ENCODE assay signal across 9 mouse cellular contexts in the genomic region with DNA sequence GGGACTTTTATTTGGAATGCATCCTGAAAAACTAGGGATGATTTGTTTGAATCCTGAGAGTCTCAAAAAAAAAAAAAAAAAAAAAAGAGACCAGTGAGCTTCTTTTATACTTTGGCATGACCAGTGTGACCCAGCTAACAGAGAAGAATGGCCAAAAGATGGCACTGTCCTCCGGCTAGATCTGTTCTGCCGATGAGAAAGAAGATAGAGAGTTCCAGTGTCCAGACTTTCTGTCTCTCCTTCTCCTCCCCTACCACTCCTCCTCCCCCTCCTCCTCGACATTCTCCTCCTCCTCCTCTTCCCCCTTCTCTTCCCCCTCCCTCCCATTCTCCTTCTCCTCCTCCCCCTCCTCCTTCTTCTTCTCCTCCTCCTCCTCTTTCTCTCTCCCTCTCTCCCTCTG.
DNase-seq lines count a peak whose midpoint lies in the region; ATAC-seq and TF ChIP-seq lines count a peak whose summit lies in the region.
"Had no signal": no experiment of that assay in that cellular context is flagged by ENCODE, and none has a peak within 500 bp of the region (broad histone marks: within the 10 kb centered on the region; RNA-seq: fewer than 3 reads in every experiment).

No protein-coding gene starts in this region.

- H3K9ac ChIP-seq in hindbrain, postnatal 0 days (replicated peaks; ENCODE audit: low read length), result no peak overlapping the region
- no peak overlapping the region for H3K9ac ChIP-seq in hindbrain, embryonic 11.5 days (ENCODE audit: low read depth, low read length)
- no peak overlapping the region for H3K9ac ChIP-seq in kidney, embryonic 15.5 days
- H3K9ac ChIP-seq in neural tube, embryonic 15.5 days (replicated peaks), result no peak overlapping the region
- no peak overlapping the region for H3K9ac ChIP-seq in forebrain, embryonic 12.5 days
- H3K9ac ChIP-seq: limb, embryonic 15.5 days had no signal

- no peaks in the 10 kb centered on the region for H3K36me3 ChIP-seq in hindbrain, postnatal 0 days (ENCODE audit: insufficient read depth, low read length)
- H3K36me3 ChIP-seq in hindbrain, embryonic 11.5 days (ENCODE audit: control insufficient read depth, insufficient read depth, low read length), result no peaks in the 10 kb centered on the region
- no peaks in the 10 kb centered on the region for H3K36me3 ChIP-seq in kidney, embryonic 15.5 days
- no peaks in the 10 kb centered on the region for H3K36me3 ChIP-seq in neural tube, embryonic 15.5 days
- no peaks in the 10 kb centered on the region for H3K36me3 ChIP-seq in forebrain, embryonic 12.5 days (replicated peaks)
- H3K36me3 ChIP-seq: limb, embryonic 15.5 days had no signal

- no peak; the same call in 1 of the 2 replicates for ATAC-seq in hindbrain, postnatal 0 days
- no peak for ATAC-seq in hindbrain, embryonic 11.5 days (ENCODE audit: low FRiP score)
- ATAC-seq in kidney, embryonic 15.5 days (replicated peaks; ENCODE audit: low FRiP score), result no peak
- ATAC-seq in neural tube, embryonic 15.5 days (ENCODE audit: low FRiP score), result no peak
- no peak for ATAC-seq in activated CD4-positive, CD25-positive, alpha-beta regulatory T cell, adult 4 months
- ATAC-seq in forebrain, embryonic 12.5 days (ENCODE audit: low FRiP score), result no peak

- 23% methylated on average over 3 of the region's 3 CpGs for WGBS in hindbrain, postnatal 0 days
- WGBS in hindbrain, embryonic 11.5 days, result 21% methylated on average over 3 of the region's 3 CpGs
- WGBS in kidney, embryonic 15.5 days, result 7% methylated on average over 3 of the region's 3 CpGs
- WGBS in neural tube, embryonic 15.5 days, result 29% methylated on average over 3 of the region's 3 CpGs
- WGBS in forebrain, embryonic 12.5 days, result 30% methylated on average over 3 of the region's 3 CpGs

- no peak overlapping the region for H3K27ac ChIP-seq in hindbrain, postnatal 0 days
- no peak overlapping the region for H3K27ac ChIP-seq in hindbrain, embryonic 11.5 days (ENCODE audit: low read depth, low read length)
- peak overlapping the region; percentile 67; the same call in 1 of the 2 replicates for H3K27ac ChIP-seq in kidney, embryonic 15.5 days
- H3K27ac ChIP-seq in neural tube, embryonic 15.5 days (replicated peaks), result no peak overlapping the region
- H3K27ac ChIP-seq in forebrain, embryonic 12.5 days, result no peak overlapping the region
- H3K27ac ChIP-seq: limb, embryonic 15.5 days had no signal

- H3K4me2 ChIP-seq in hindbrain, postnatal 0 days (ENCODE audit: low read depth, low read length), result no peak overlapping the region
- no peak overlapping the region for H3K4me2 ChIP-seq in hindbrain, embryonic 11.5 days (replicated peaks; ENCODE audit: low read depth, low read length)
- no peak overlapping the region for H3K4me2 ChIP-seq in kidney, embryonic 15.5 days
- no peak overlapping the region for H3K4me2 ChIP-seq in neural tube, embryonic 15.5 days
- no peak overlapping the region for H3K4me2 ChIP-seq in forebrain, embryonic 12.5 days

- DNase-seq in hindbrain, postnatal 0 days (ENCODE audit: low spot score), result peak; percentile 71
- DNase-seq in hindbrain, embryonic 11.5 days (ENCODE audit: low spot score), result no peak
- DNase-seq in 3T3-L1 (ENCODE audit: low read depth, low spot score), result peak; percentile 10
- peak; percentile 74 for DNase-seq in cerebellum, adult 11-12 months

- peak; percentile 56 for TF ChIP-seq CTCF in hindbrain, postnatal 0 days (IDR thresholded peaks at IDR 0.05; ENCODE audit: low read depth)

- no peaks in the 10 kb centered on the region for H3K9me3 ChIP-seq in hindbrain, postnatal 0 days (ENCODE audit: low read length)
- no peaks in the 10 kb centered on the region for H3K9me3 ChIP-seq in hindbrain, embryonic 11.5 days (ENCODE audit: control insufficient read depth, low read length)
- H3K9me3 ChIP-seq in kidney, embryonic 15.5 days (replicated peaks), result no peaks in the 10 kb centered on the region
- no peaks in the 10 kb centered on the region for H3K9me3 ChIP-seq in neural tube, embryonic 15.5 days (replicated peaks)
- H3K9me3 ChIP-seq in forebrain, embryonic 12.5 days, result no peaks in the 10 kb centered on the region
- H3K9me3 ChIP-seq: limb, embryonic 15.5 days had no signal

- peaks cover 3% of the 10 kb centered on the region; the same call in 1 of the 2 replicates for H3K4me1 ChIP-seq in hindbrain, postnatal 0 days (ENCODE audit: insufficient read depth, low read length)
- H3K4me1 ChIP-seq in hindbrain, embryonic 11.5 days (replicated peaks; ENCODE audit: control insufficient read depth, insufficient read depth, low read length), result no peaks in the 10 kb centered on the region
- H3K4me1 ChIP-seq in kidney, embryonic 15.5 days, result peaks cover 21% of the 10 kb centered on the region; the same call in 1 of the 2 replicates
- 0 out of 2 replicates have a peak, but pooled peaks cover 6% of the 10 kb centered on the region for H3K4me1 ChIP-seq in neural tube, embryonic 15.5 days
- H3K4me1 ChIP-seq in forebrain, embryonic 12.5 days, result peaks cover 9% of the 10 kb centered on the region; the same call in 1 of the 2 replicates

- no peak overlapping the region for H3K4me3 ChIP-seq in hindbrain, postnatal 0 days (ENCODE audit: low read length)
- H3K4me3 ChIP-seq in hindbrain, embryonic 11.5 days (ENCODE audit: low read depth, low read length), result no peak overlapping the region
- H3K4me3 ChIP-seq in kidney, embryonic 15.5 days (replicated peaks), result no peak overlapping the region
- H3K4me3 ChIP-seq in neural tube, embryonic 15.5 days (replicated peaks), result no peak overlapping the region
- H3K4me3 ChIP-seq in forebrain, embryonic 12.5 days (replicated peaks), result no peak overlapping the region
- H3K4me3 ChIP-seq: limb, embryonic 15.5 days had no signal

- H3K27me3 ChIP-seq in hindbrain, postnatal 0 days (ENCODE audit: insufficient read depth, low read length), result no peaks in the 10 kb centered on the region
- H3K27me3 ChIP-seq in hindbrain, embryonic 11.5 days (ENCODE audit: control insufficient read depth, insufficient read depth, low read length), result no peaks in the 10 kb centered on the region
- no peaks in the 10 kb centered on the region for H3K27me3 ChIP-seq in kidney, embryonic 15.5 days
- no peaks in the 10 kb centered on the region for H3K27me3 ChIP-seq in neural tube, embryonic 15.5 days (replicated peaks)
- H3K27me3 ChIP-seq in forebrain, embryonic 12.5 days, result no peaks in the 10 kb centered on the region
- H3K27me3 ChIP-seq: limb, embryonic 15.5 days had no signal
